Mouse (Mus musculus) heart, embryonic 13.5 days (tissue): ENCODE results near the gene Klhl10. TPM values are rescaled to one million over a fixed set of nuclear protein-coding genes. Genes with fewer than 3 reads are reported as not detected.

Experiments
- ATAC-seq: fragments of 200-750 bp; cut with Nextera tagmentation; 2 replicates; pipeline ENCODE4 v1.8.0; 2017; ENCODE audit warnings: moderate TSS enrichment; ENCODE audit not compliant: insufficient number of reproducible peaks, low FRiP score, low TSS enrichment; ENCODE audit errors: extremely low read depth
- H3K27ac ChIP-seq: fragments of 300-500 bp; sonication (generic); replicated peaks from 2 replicates; pipeline ENCODE4 v1.5.1; 2015; ENCODE audit warnings: moderate library complexity, mild to moderate bottlenecking, inconsistent platforms
- H3K27me3 ChIP-seq: fragments of 300-500 bp; sonication (generic); replicated peaks from 2 replicates; pipeline ENCODE4 v1.6.1; 2015; ENCODE audit warnings: mild to moderate bottlenecking, inconsistent platforms
- H3K36me3 ChIP-seq: fragments of 300-500 bp; sonication (generic); 2 replicates; pipeline ENCODE4 v1.6.1; 2015; ENCODE audit warnings: mild to moderate bottlenecking, inconsistent platforms
- H3K4me1 ChIP-seq: fragments of 300-500 bp; sonication (generic); 2 replicates; pipeline ENCODE4 v1.6.1; 2015; ENCODE audit warnings: inconsistent platforms
- H3K4me2 ChIP-seq: fragments of 300-500 bp; sonication (generic); 2 replicates; pipeline ENCODE4 v1.6.1; 2015; ENCODE audit warnings: inconsistent platforms, mild to moderate bottlenecking, moderate library complexity
- H3K4me3 ChIP-seq: fragments of 300-500 bp; sonication (generic); 2 replicates; pipeline ENCODE4 v1.5.1; 2015; ENCODE audit warnings: moderate library complexity, mild to moderate bottlenecking, inconsistent platforms
- H3K9ac ChIP-seq: fragments of 300-500 bp; sonication (generic); 2 replicates; pipeline ENCODE4 v1.6.1; 2015; ENCODE audit warnings: inconsistent platforms, mild to moderate bottlenecking, moderate library complexity
- H3K9me3 ChIP-seq: fragments of 300-500 bp; sonication (generic); 2 replicates; pipeline ENCODE4 v1.6.1; 2016; ENCODE audit warnings: inconsistent platforms
- WGBS: fragments of 180-500 bp; shearing (Covaris S2); methylation state at CpG from one replicate; pipeline ENCODE4 v1.1.7; 2015; ENCODE audit warnings: mixed read lengths; 5-methylcytosine and 5-hydroxymethylcytosine counted together
- polyA plus RNA-seq: library from polyadenylated mRNA; unstranded; fragments of >200 nt; fragmentation: Nextera tagmentation; extraction: Ambion mirVana; gene quantifications from 2 replicates; pipeline ENCODE4 v1.2.1, GENCODE M21; 2015

Klhl10 gene
- polyA plus RNA-seq, 1 experiment from 2014 or later: 0.60 TPM

GRCm38 (mm10) chr11:100409686-100410085, 32.0 kb upstream of the Klhl10 start:
- no peak overlapping the region for H3K27ac ChIP-seq
- 66% methylated on average over 3 of the region's 3 CpGs for WGBS
- H3K4me1 ChIP-seq: peaks cover 35% of the 10 kb centered on the region
- no peak overlapping the region for H3K9ac ChIP-seq
- peaks cover 45% of the 10 kb centered on the region for H3K36me3 ChIP-seq
- no peaks in the 10 kb centered on the region for H3K9me3 ChIP-seq
- H3K4me3 ChIP-seq: no peak overlapping the region
- H3K4me2 ChIP-seq: no peak overlapping the region
- ATAC-seq: no peak
- no peaks in the 10 kb centered on the region for H3K27me3 ChIP-seq

DNA sequence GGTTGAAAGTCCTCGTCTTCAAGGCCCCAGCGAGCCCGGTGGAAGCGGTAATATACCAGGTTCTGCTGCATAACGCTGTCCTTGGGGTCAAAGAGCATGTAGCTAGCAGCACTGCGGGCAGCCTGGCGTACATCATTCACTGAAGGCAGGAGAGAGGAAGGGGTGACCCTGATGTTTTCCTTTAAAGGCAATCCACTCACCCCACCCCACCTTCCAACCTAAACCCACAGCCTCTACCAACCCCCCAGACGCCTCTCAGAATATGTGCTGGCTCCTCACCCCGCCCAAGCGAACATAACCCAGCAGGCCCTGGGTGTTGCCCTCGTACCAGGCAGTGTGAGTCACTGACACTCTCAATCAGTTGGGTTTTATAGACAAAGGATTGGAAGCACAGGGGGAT, 30.0 kb upstream of the Klhl10 start:
- peak overlapping the region; percentile 94 for H3K9ac ChIP-seq
- H3K4me2 ChIP-seq: peak overlapping the region; percentile 88

GRCm38 (mm10) chr11:100413541-100413940, 28.2 kb upstream of the Klhl10 start:
- ATAC-seq: no peak
- H3K27me3 ChIP-seq: no peaks in the 10 kb centered on the region

More for the DNA sequence above, 30.0 kb upstream of the Klhl10 start:
- Histone ChIP-seq H3K9me3 (no peaks in the 10 kb centered on the region), H3K4me3 (peak overlapping the region; percentile 83), H3K27me3 (no peaks in the 10 kb centered on the region), H3K36me3 (peaks cover 45% of the 10 kb centered on the region), H3K27ac (peak overlapping the region; percentile 18; the same call in 1 of the 2 replicates), H3K4me1 (peaks cover 39% of the 10 kb centered on the region)
- ATAC-seq: no peak
- WGBS: 60% methylated on average over 11 of the region's 11 CpGs

DNA sequence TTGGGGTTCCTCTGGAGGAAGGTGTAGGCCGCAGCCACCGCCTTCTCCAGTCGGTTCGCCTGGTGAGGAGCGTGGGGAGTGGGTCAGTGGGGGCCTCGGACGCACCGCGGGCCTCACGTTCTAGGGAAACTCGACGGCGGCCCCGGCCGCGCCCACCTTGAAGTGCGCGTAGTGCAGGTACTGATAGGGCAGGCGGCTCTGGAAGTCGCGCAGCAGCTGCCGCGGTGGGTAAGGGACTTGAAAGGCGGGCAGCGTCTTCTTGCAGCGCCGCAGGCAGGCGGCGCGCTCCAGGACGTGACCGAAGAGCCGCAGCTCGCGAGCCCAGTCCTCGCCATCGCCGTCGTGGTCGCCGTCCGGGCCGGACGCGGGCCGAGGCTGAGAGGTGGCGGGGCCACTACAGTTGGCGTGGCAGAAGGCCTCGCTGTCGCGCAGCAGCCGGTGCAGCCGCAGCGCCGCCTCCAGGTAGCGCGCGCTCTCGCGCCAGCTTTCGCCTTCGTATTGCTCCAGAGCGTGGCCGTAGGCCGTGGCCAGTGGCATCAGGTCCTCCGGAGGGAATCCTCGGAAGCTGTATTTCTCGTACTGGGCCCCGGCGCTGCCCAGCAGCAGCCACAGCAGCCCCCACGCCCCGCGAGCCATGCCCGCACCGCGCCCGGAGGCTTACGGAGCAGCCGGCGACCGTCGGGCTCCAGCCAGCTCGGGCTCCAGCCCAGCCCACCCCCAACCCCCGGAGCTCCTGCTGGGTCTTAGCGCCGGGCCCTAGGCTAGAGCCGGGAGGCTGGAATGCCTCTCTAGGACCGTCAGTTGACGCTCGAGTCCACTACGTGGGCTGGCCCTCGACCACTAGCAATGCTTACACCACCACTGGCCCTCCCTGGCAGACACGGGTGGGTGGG, 27.4 kb upstream of the Klhl10 start, which contains the start of gene P3h4:
TSS of gene P3h4 (minus strand) at position 816 of the 893 bp plus-strand sequence.
- peak; percentile 83 for ATAC-seq
- H3K27me3 ChIP-seq: no peaks in the 10 kb centered on the region
- WGBS: under 1% methylated on average over 93 of the region's 93 CpGs
- peak within 1 kb of the TSS; percentile 83 for H3K4me3 ChIP-seq
- peak within 1 kb of the TSS; percentile 88 for H3K4me2 ChIP-seq
- H3K9me3 ChIP-seq: no peaks in the 10 kb centered on the region
- peaks cover 44% of the 10 kb centered on the region for H3K4me1 ChIP-seq
- H3K9ac ChIP-seq: peak within 1 kb of the TSS; percentile 94
- H3K36me3 ChIP-seq: peaks cover 33% of the 10 kb centered on the region
- H3K27ac ChIP-seq: peak within 1 kb of the TSS; percentile 95

More at GRCm38 (mm10) chr11:100413541-100413940, 28.2 kb upstream of the Klhl10 start:
- Histone ChIP-seq H3K27ac (peak overlapping the region; percentile 95), H3K4me3 (peak overlapping the region; percentile 83), H3K36me3 (peaks cover 34% of the 10 kb centered on the region), H3K4me1 (peaks cover 44% of the 10 kb centered on the region), H3K9ac (peak overlapping the region; percentile 94), H3K9me3 (no peaks in the 10 kb centered on the region), H3K4me2 (peak overlapping the region; percentile 88)
- 58% methylated on average over 11 of the region's 11 CpGs for WGBS

GRCm38 (mm10) chr11:100414914-100415822, 26.5 kb upstream of the Klhl10 start, which contains the start of gene Fkbp10:
Gene Fkbp10, plus strand, starts transcription at chr11:100415697.
- H3K4me3 ChIP-seq: peak within 1 kb of the TSS; percentile 83
- H3K27ac ChIP-seq: peak within 1 kb of the TSS; percentile 95
- H3K4me1 ChIP-seq: peaks cover 44% of the 10 kb centered on the region
- no peaks in the 10 kb centered on the region for H3K27me3 ChIP-seq
- under 1% methylated on average over 29 of the region's 31 CpGs for WGBS
- ATAC-seq: peak; percentile 35; the same call in 1 of the 2 replicates
- peaks cover 30% of the 10 kb centered on the region for H3K36me3 ChIP-seq
- H3K9ac ChIP-seq: peak within 1 kb of the TSS; percentile 94
- no peaks in the 10 kb centered on the region for H3K9me3 ChIP-seq
- H3K4me2 ChIP-seq: peak within 1 kb of the TSS; percentile 88

DNA sequence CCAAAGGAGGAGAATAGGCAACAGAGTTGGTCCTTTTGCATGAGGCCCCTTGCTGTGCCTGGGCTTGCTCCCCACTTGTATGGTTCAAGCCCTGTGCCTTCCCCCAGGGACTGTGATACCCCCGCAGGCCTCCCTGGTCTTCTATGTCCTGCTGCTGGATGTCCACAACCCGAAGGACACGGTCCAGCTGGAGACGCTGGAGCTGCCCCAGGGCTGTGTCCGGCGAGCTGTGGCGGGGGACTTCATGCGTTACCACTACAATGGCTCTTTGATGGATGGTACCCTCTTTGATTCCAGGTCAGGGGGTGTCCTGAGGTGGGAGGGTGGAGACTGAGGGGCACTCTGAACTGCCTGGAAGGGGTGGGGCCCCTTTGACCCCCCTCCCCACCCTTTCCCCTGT, 20.2 kb upstream of the Klhl10 start:
- H3K27me3 ChIP-seq: no peaks in the 10 kb centered on the region
- no peak overlapping the region for H3K4me3 ChIP-seq
- ATAC-seq: no peak
- H3K36me3 ChIP-seq: peaks cover 64% of the 10 kb centered on the region
- H3K9me3 ChIP-seq: no peaks in the 10 kb centered on the region
- H3K4me1 ChIP-seq: peaks cover 21% of the 10 kb centered on the region
- WGBS: 84% methylated on average over 8 of the region's 8 CpGs
- no peak overlapping the region for H3K9ac ChIP-seq
- H3K27ac ChIP-seq: no peak overlapping the region
- H3K4me2 ChIP-seq: no peak overlapping the region

DNA sequence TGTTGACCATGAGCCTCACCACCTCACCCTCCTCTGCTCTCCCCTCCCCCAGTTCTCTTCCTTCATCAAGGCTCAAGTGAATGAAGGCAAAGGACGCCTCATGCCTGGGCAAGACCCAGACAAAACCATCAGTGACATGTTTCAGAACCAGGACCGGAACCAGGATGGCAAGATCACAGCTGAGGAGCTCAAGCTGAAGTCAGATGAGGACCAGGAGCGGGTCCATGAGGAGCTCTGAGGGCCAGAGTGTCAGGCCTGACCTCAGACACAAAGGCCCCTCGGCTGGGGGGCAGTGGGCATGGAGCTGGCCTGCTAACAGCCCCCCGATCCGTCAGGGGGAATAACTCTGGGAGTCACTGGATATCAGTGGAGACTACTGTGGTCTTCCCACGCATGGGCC, 17.9 kb upstream of the Klhl10 start:
- peaks cover 62% of the 10 kb centered on the region for H3K36me3 ChIP-seq
- 84% methylated on average over 7 of the region's 7 CpGs for WGBS

GRCm38 (mm10) chr11:100425851-100426250, 15.9 kb upstream of the Klhl10 start:
- no peak overlapping the region for H3K27ac ChIP-seq
- H3K9me3 ChIP-seq: no peaks in the 10 kb centered on the region
- peaks cover 62% of the 10 kb centered on the region for H3K36me3 ChIP-seq
- no peaks in the 10 kb centered on the region for H3K27me3 ChIP-seq
- H3K4me2 ChIP-seq: no peak overlapping the region
- H3K4me3 ChIP-seq: no peak overlapping the region
- ATAC-seq: no peak
- peak overlapping the region; percentile 64 for H3K9ac ChIP-seq
- H3K4me1 ChIP-seq: peaks cover 39% of the 10 kb centered on the region
- WGBS: 15% methylated on average over 7 of the region's 7 CpGs

More for the DNA sequence above, 17.9 kb upstream of the Klhl10 start:
- H3K4me3 ChIP-seq: no peak overlapping the region
- peaks cover 19% of the 10 kb centered on the region for H3K4me1 ChIP-seq
- H3K27ac ChIP-seq: no peak overlapping the region
- H3K27me3 ChIP-seq: no peaks in the 10 kb centered on the region
- H3K9me3 ChIP-seq: no peaks in the 10 kb centered on the region
- no peak for ATAC-seq
- no peak overlapping the region for H3K9ac ChIP-seq
- H3K4me2 ChIP-seq: no peak overlapping the region

- peaks cover 57% of the 10 kb centered on the region for H3K36me3 ChIP-seq
- H3K9me3 ChIP-seq: no peaks in the 10 kb centered on the region
- H3K4me2 ChIP-seq: no peak overlapping the region
- no peak for ATAC-seq
- H3K27ac ChIP-seq: no peak overlapping the region
- no peak overlapping the region for H3K4me3 ChIP-seq
- peaks cover 45% of the 10 kb centered on the region for H3K4me1 ChIP-seq
- 0 out of 2 replicates have a peak overlapping the region, but pooled peaks have one; percentile 64 for H3K9ac ChIP-seq
- 63% methylated on average over 3 of the region's 3 CpGs for WGBS
- no peaks in the 10 kb centered on the region for H3K27me3 ChIP-seq
Measured at GRCm38 (mm10) chr11:100426820-100427219, 14.9 kb upstream of the Klhl10 start.

- peak overlapping the region; percentile 58 for H3K9ac ChIP-seq
- ATAC-seq: no peak
- peak overlapping the region; percentile 86 for H3K27ac ChIP-seq
Measured at GRCm38 (mm10) chr11:100428612-100429199, 13.0 kb upstream of the Klhl10 start.

More at GRCm38 (mm10) chr11:100428612-100429199, 13.0 kb upstream of the Klhl10 start:
- 24% methylated on average over 9 of the region's 9 CpGs for WGBS
- peaks cover 49% of the 10 kb centered on the region for H3K4me1 ChIP-seq
- no peaks in the 10 kb centered on the region for H3K9me3 ChIP-seq
- H3K4me2 ChIP-seq: no peak overlapping the region
- H3K27me3 ChIP-seq: no peaks in the 10 kb centered on the region
- H3K4me3 ChIP-seq: no peak overlapping the region
- peaks cover 55% of the 10 kb centered on the region for H3K36me3 ChIP-seq
